ENCODE assay signal across 9 mouse cellular contexts in the genomic region with DNA sequence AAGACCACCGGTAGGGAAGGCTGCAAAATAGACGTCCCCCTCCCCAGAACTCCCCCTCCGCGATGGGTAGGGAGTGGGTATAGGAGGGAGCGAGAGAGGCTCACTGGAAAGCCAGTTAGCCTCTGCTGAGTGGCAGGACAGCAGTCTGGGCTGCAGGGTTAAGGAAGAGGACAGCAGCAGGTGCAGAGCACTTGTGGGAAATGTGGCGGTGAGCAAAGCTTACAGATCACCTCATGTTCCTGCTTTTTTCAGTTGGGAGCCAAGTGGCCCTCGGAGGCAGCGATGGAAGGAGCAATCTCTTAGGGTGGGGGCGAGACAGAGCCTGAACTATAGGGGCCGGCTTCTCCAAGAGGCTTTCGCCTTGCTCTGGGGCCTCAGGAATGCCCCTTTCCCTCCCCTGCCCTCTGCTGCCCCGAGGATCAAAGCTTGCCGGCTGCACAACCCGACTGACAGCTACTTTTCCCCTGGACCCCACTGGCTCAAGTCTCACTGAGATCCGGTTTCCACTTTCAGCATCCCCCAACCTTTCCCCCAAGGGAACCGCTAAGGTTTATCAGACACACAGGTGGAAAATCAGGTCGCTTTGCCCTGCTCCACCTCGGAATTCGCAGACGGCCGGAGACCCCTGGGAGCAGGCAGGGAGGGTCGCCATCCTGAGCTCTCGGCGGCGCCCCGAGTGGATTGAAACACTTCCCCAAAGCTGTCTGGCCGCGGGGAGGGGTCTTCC. TPM values are rescaled to one million over a fixed set of nuclear protein-coding genes. Genes with fewer than 3 reads are reported as not detected.
A peak's percentile ranks its signal among the peaks of the same experiment; 100 is the strongest.
DNase-seq lines count a peak whose midpoint lies in the region; ATAC-seq and TF ChIP-seq lines count a peak whose summit lies in the region.
"Had no signal": no experiment of that assay in that cellular context is flagged by ENCODE, and none has a peak within 500 bp of the region (broad histone marks: within the 10 kb centered on the region; RNA-seq: fewer than 3 reads in every experiment).

No protein-coding gene starts in this region.

- DNase-seq in gastrocnemius, adult 18-20 months (ENCODE audit: low spot score), result peak; percentile 17
- no peak for DNase-seq in gastrocnemius, postnatal 10 days
- peak; percentile 31 to 37 for DNase-seq in spleen, postnatal 10 days (ENCODE audit: low spot score in 2 of 2)
- no peak for DNase-seq in spleen, adult 18-20 months
- DNase-seq in layer of hippocampus, postnatal 14 days (ENCODE audit: low spot score in 2 of 2), result no peak
- DNase-seq in urinary bladder, adult 18-20 months (ENCODE audit: low spot score in 2 of 2), result no peak

- peak; percentile 3; the same call in 1 of the 2 replicates for ATAC-seq in intestine, postnatal 0 days
- ATAC-seq in neural tube, embryonic 12.5 days (ENCODE audit: low FRiP score, low read depth), result no peak

- no peaks in the 10 kb centered on the region for H3K36me3 ChIP-seq in intestine, postnatal 0 days (ENCODE audit: control insufficient read depth, insufficient read depth)
- no peaks in the 10 kb centered on the region for H3K36me3 ChIP-seq in neural tube, embryonic 12.5 days

- H3K27ac ChIP-seq in intestine, postnatal 0 days (ENCODE audit: low read depth, low read length), result peak overlapping the region; percentile 85
- no peak overlapping the region for H3K27ac ChIP-seq in neural tube, embryonic 12.5 days

- no peaks in the 10 kb centered on the region for H3K9me3 ChIP-seq in intestine, postnatal 0 days (ENCODE audit: control insufficient read depth)
- no peaks in the 10 kb centered on the region for H3K9me3 ChIP-seq in neural tube, embryonic 12.5 days

- peak overlapping the region; percentile 66 for H3K4me3 ChIP-seq in intestine, postnatal 0 days (ENCODE audit: low read depth, low read length)
- peak overlapping the region; percentile 56 for H3K4me3 ChIP-seq in neural tube, embryonic 12.5 days

- peak overlapping the region; percentile 64 for H3K9ac ChIP-seq in intestine, postnatal 0 days (ENCODE audit: low read depth, low read length)
- H3K9ac ChIP-seq in neural tube, embryonic 12.5 days, result peak overlapping the region; percentile 56

- no peaks in the 10 kb centered on the region for H3K27me3 ChIP-seq in intestine, postnatal 0 days (replicated peaks; ENCODE audit: control insufficient read depth, insufficient read depth, low read length)
- H3K27me3 ChIP-seq in neural tube, embryonic 12.5 days (replicated peaks), result peaks cover 26% of the 10 kb centered on the region

- peak overlapping the region; percentile 95 for H3K4me2 ChIP-seq in intestine, postnatal 0 days (replicated peaks; ENCODE audit: low read depth)
- H3K4me2 ChIP-seq in neural tube, embryonic 12.5 days (replicated peaks), result peak overlapping the region; percentile 98

- 12% methylated on average over 28 of the region's 28 CpGs for WGBS in intestine, postnatal 0 days
- WGBS in neural tube, embryonic 12.5 days, result 5% methylated on average over 28 of the region's 28 CpGs

- peaks cover 18% of the 10 kb centered on the region for H3K4me1 ChIP-seq in intestine, postnatal 0 days (replicated peaks; ENCODE audit: control insufficient read depth, insufficient read depth, low read length)
- peaks cover 40% of the 10 kb centered on the region for H3K4me1 ChIP-seq in neural tube, embryonic 12.5 days

- no peak for TF ChIP-seq CTCF in intestine, postnatal 0 days (IDR thresholded peaks at IDR 0.05; ENCODE audit: low read depth)

RNA-seq across cellular contexts. Expression of a gene that starts 27.6 kb away (rescaled TPM):
- 10 to 100 TPM; 14.2 to 14.9 TPM for total RNA-seq in gastrocnemius, adult 18-20 months (2021)
- 1 to 10 TPM; 4.4 to 5.3 TPM for total RNA-seq in gastrocnemius, postnatal 10 days (2021)
- 10.5 and 12.9 TPM in 2 replicates for polyA plus RNA-seq in intestine, postnatal 0 days (2015; fragmentation: Nextera tagmentation; extraction: Ambion mirVana)
- polyA plus RNA-seq in neural tube, embryonic 12.5 days (2016; fragmentation: Nextera tagmentation; extraction: Ambion mirVana), result 1.1 and 1.7 TPM in 2 replicates
- total RNA-seq in layer of hippocampus, postnatal 14 days (2021), result 1 to 10 TPM; 5.4 to 5.6 TPM

RNA-seq across cellular contexts. Expression of a gene that starts 33.9 kb away (rescaled TPM):
- not detected for total RNA-seq in gastrocnemius, adult 18-20 months (2021)
- not detected for total RNA-seq in gastrocnemius, postnatal 10 days (2021)
- 0.17 TPM in 1 of 2 replicates, not detected in the other for polyA plus RNA-seq in intestine, postnatal 0 days (2015; fragmentation: Nextera tagmentation; extraction: Ambion mirVana)
- 0.28 TPM in 1 of 2 replicates, not detected in the other for polyA plus RNA-seq in neural tube, embryonic 12.5 days (2016; fragmentation: Nextera tagmentation; extraction: Ambion mirVana)
- total RNA-seq in layer of hippocampus, postnatal 14 days (2021), result 1 to 10 TPM; 2.6 to 2.8 TPM
- total RNA-seq: gastrocnemius, postnatal 36 days had no signal

Comparison
In these comparisons a context has a peak if more than half of its experiments do, and no peak if none do; other contexts are left out.
1. DNase-seq: peak in gastrocnemius, adult 18-20 months (single experiment) and spleen, postnatal 10 days (2 of 2); none in gastrocnemius, postnatal 10 days (single experiment), spleen, adult 18-20 months (0 of 2), layer of hippocampus, postnatal 14 days (0 of 2) and urinary bladder, adult 18-20 months (0 of 2).